Mouse (Mus musculus): ENCODE results near the gene Rnf215. TPM values are rescaled to one million over a fixed set of nuclear protein-coding genes. Genes with fewer than 3 reads are reported as not detected.
"Not testable (repeated sequence)": the region's sequence is repeated elsewhere in the genome, so short reads cannot be mapped to it uniquely, and the experiment has no call there.

The Rnf215 gene
- polyA plus RNA-seq, 1 experiment from 2014 or later = 36.6 TPM

- Histone ChIP-seq H3K36me3 (no peaks in the 10 kb centered on the region), H3K4me2 (no peak overlapping the region), H3K27ac (no peak overlapping the region), H3K4me3 (replicated peaks) (no peak overlapping the region), H3K9ac (replicated peaks) (no peak overlapping the region), H3K4me1 (replicated peaks) (peaks cover 22% of the 10 kb centered on the region), H3K9me3 (no peaks in the 10 kb centered on the region), H3K27me3 (no peaks in the 10 kb centered on the region)
- WGBS = 77% methylated on average over 7 of the region's 7 CpGs
- ATAC-seq (ENCODE audit: insufficient number of reproducible peaks, insufficient read depth, low FRiP score, low TSS enrichment, low read depth) = no peak
These were observed 36.2 kb upstream of the Rnf215 start for GRCm38 (mm10) chr11:4098816-4099215.

- Histone ChIP-seq H3K27me3 (no peaks in the 10 kb centered on the region), H3K9ac (replicated peaks) (no peak overlapping the region), H3K36me3 (no peaks in the 10 kb centered on the region), H3K9me3 (no peaks in the 10 kb centered on the region), H3K4me3 (replicated peaks) (no peak overlapping the region), H3K4me2 (no peak overlapping the region), H3K27ac (no peak overlapping the region), H3K4me1 (replicated peaks) (peaks cover 19% of the 10 kb centered on the region)
- no peak for ATAC-seq (ENCODE audit: insufficient number of reproducible peaks, insufficient read depth, low FRiP score, low TSS enrichment, low read depth)
- 60% methylated on average over 3 of the region's 3 CpGs for WGBS
These were observed 35.6 kb upstream of the Rnf215 start for GRCm38 (mm10) chr11:4099447-4099846.

- Histone ChIP-seq H3K27ac (no peak overlapping the region), H3K4me1 (replicated peaks) (peaks cover 5% of the 10 kb centered on the region), H3K9me3 (no peaks in the 10 kb centered on the region), H3K4me2 (no peak overlapping the region), H3K9ac (replicated peaks) (no peak overlapping the region; the same call in 1 of the 2 replicates), H3K4me3 (replicated peaks) (no peak overlapping the region), H3K27me3 (no peaks in the 10 kb centered on the region), H3K36me3 (0 out of 2 replicates have a peak, but pooled peaks cover 5% of the 10 kb centered on the region)
- no peak for ATAC-seq (ENCODE audit: insufficient number of reproducible peaks, insufficient read depth, low FRiP score, low TSS enrichment, low read depth)
- 79% methylated on average over 5 of the region's 5 CpGs for WGBS
These were observed 33.2 kb upstream of the Rnf215 start for GRCm38 (mm10) chr11:4101851-4102250.

- Histone ChIP-seq H3K4me1 (replicated peaks) (no peaks in the 10 kb centered on the region), H3K9ac (replicated peaks) (no peak overlapping the region), H3K4me3 (replicated peaks) (no peak overlapping the region), H3K4me2 (no peak overlapping the region), H3K27ac (no peak overlapping the region), H3K27me3 (no peaks in the 10 kb centered on the region), H3K36me3 (peaks cover 9% of the 10 kb centered on the region; the same call in 1 of the 2 replicates), H3K9me3 (no peaks in the 10 kb centered on the region)
- no peak for ATAC-seq (ENCODE audit: insufficient number of reproducible peaks, insufficient read depth, low FRiP score, low TSS enrichment, low read depth)
- 80% methylated on average over 14 of the region's 14 CpGs for WGBS
These were observed 31.5 kb upstream of the Rnf215 start for GRCm38 (mm10) chr11:4103522-4103921.

GRCm38 (mm10) chr11:4104989-4105388 lies 30.0 kb upstream of the Rnf215 start:
- H3K27ac ChIP-seq = no peak overlapping the region
- H3K4me2 ChIP-seq = no peak overlapping the region
- H3K9me3 ChIP-seq = no peaks in the 10 kb centered on the region
- no peaks in the 10 kb centered on the region for H3K4me1 ChIP-seq (replicated peaks)
- 73% methylated on average over 5 of the region's 5 CpGs for WGBS
- no peak overlapping the region for H3K4me3 ChIP-seq (replicated peaks)
- no peak for ATAC-seq (ENCODE audit: insufficient number of reproducible peaks, insufficient read depth, low FRiP score, low TSS enrichment, low read depth)
- no peaks in the 10 kb centered on the region for H3K27me3 ChIP-seq
- peaks cover 18% of the 10 kb centered on the region; the same call in 1 of the 2 replicates for H3K36me3 ChIP-seq
- H3K9ac ChIP-seq (replicated peaks) = no peak overlapping the region

- 32% methylated on average over 6 of the region's 6 CpGs for WGBS
- Histone ChIP-seq H3K27ac (no peak overlapping the region), H3K9me3 (no peaks in the 10 kb centered on the region), H3K27me3 (no peaks in the 10 kb centered on the region), H3K4me3 (replicated peaks) (no peak overlapping the region), H3K4me2 (no peak overlapping the region), H3K4me1 (replicated peaks) (no peaks in the 10 kb centered on the region), H3K36me3 (peaks cover 22% of the 10 kb centered on the region; the same call in 1 of the 2 replicates), H3K9ac (replicated peaks) (no peak overlapping the region)
- ATAC-seq (ENCODE audit: insufficient number of reproducible peaks, insufficient read depth, low FRiP score, low TSS enrichment, low read depth) = no peak
These were observed 29.6 kb upstream of the Rnf215 start for GRCm38 (mm10) chr11:4105444-4105843.

GRCm38 (mm10) chr11:4107901-4108300 lies 27.1 kb upstream of the Rnf215 start:
- H3K4me1 ChIP-seq (replicated peaks); H3K27me3 ChIP-seq; ATAC-seq (ENCODE audit: insufficient number of reproducible peaks, insufficient read depth, low FRiP score, low TSS enrichment, low read depth); H3K4me2 ChIP-seq; H3K27ac ChIP-seq; H3K4me3 ChIP-seq (replicated peaks); H3K9me3 ChIP-seq; H3K9ac ChIP-seq (replicated peaks): not testable (repeated sequence)
- 93% methylated on average over 6 of the region's 6 CpGs for WGBS
- peaks cover 30% of the 10 kb centered on the region; the same call in 1 of the 2 replicates for H3K36me3 ChIP-seq

- no peak overlapping the region for H3K9ac ChIP-seq (replicated peaks)
- no peak for ATAC-seq (ENCODE audit: insufficient number of reproducible peaks, insufficient read depth, low FRiP score, low TSS enrichment, low read depth)
- no peak overlapping the region for H3K27ac ChIP-seq
- no peak overlapping the region for H3K4me3 ChIP-seq (replicated peaks)
- H3K9me3 ChIP-seq = no peaks in the 10 kb centered on the region
- H3K4me1 ChIP-seq (replicated peaks) = no peaks in the 10 kb centered on the region
- 67% methylated on average over 7 of the region's 7 CpGs for WGBS
- H3K4me2 ChIP-seq = no peak overlapping the region
- H3K36me3 ChIP-seq = peaks cover 30% of the 10 kb centered on the region; the same call in 1 of the 2 replicates
- no peaks in the 10 kb centered on the region for H3K27me3 ChIP-seq
These were observed 26.3 kb upstream of the Rnf215 start for GRCm38 (mm10) chr11:4108691-4109090.

GRCm38 (mm10) chr11:4112033-4112432 lies 23.0 kb upstream of the Rnf215 start:
- H3K4me2 ChIP-seq = no peak overlapping the region
- 90% methylated on average over 4 of the region's 4 CpGs for WGBS
- H3K4me3 ChIP-seq (replicated peaks) = no peak overlapping the region
- H3K27me3 ChIP-seq = peaks cover 11% of the 10 kb centered on the region
- no peak overlapping the region for H3K9ac ChIP-seq (replicated peaks)
- H3K4me1 ChIP-seq (replicated peaks) = no peaks in the 10 kb centered on the region
- H3K9me3 ChIP-seq = no peaks in the 10 kb centered on the region
- H3K36me3 ChIP-seq = peaks cover 23% of the 10 kb centered on the region; the same call in 1 of the 2 replicates
- H3K27ac ChIP-seq = no peak overlapping the region
- no peak for ATAC-seq (ENCODE audit: insufficient number of reproducible peaks, insufficient read depth, low FRiP score, low TSS enrichment, low read depth)

- no peaks in the 10 kb centered on the region for H3K9me3 ChIP-seq
- WGBS = 62% methylated on average over 6 of the region's 6 CpGs
- no peak overlapping the region for H3K27ac ChIP-seq
- no peak overlapping the region for H3K4me3 ChIP-seq (replicated peaks)
- no peak for ATAC-seq (ENCODE audit: insufficient number of reproducible peaks, insufficient read depth, low FRiP score, low TSS enrichment, low read depth)
- H3K9ac ChIP-seq (replicated peaks) = no peak overlapping the region
- H3K36me3 ChIP-seq = peaks cover 23% of the 10 kb centered on the region; the same call in 1 of the 2 replicates
- H3K4me2 ChIP-seq = no peak overlapping the region
- H3K27me3 ChIP-seq = peaks cover 19% of the 10 kb centered on the region
- H3K4me1 ChIP-seq (replicated peaks) = peaks cover 7% of the 10 kb centered on the region; the same call in 1 of the 2 replicates
These were observed 22.1 kb upstream of the Rnf215 start for GRCm38 (mm10) chr11:4112861-4113260.

- H3K4me3 ChIP-seq (replicated peaks) = no peak overlapping the region
- no peak overlapping the region for H3K4me2 ChIP-seq
- no peak overlapping the region for H3K27ac ChIP-seq
- H3K9ac ChIP-seq (replicated peaks) = no peak overlapping the region
- WGBS = 86% methylated on average over 4 of the region's 4 CpGs
- peaks cover 10% of the 10 kb centered on the region; the same call in 1 of the 2 replicates for H3K4me1 ChIP-seq (replicated peaks)
- peaks cover 26% of the 10 kb centered on the region for H3K27me3 ChIP-seq
- H3K36me3 ChIP-seq = peaks cover 21% of the 10 kb centered on the region; the same call in 1 of the 2 replicates
- H3K9me3 ChIP-seq = no peaks in the 10 kb centered on the region
- ATAC-seq (ENCODE audit: insufficient number of reproducible peaks, insufficient read depth, low FRiP score, low TSS enrichment, low read depth) = no peak
These were observed 21.5 kb upstream of the Rnf215 start for GRCm38 (mm10) chr11:4113496-4113895.

- peaks cover 30% of the 10 kb centered on the region for H3K27me3 ChIP-seq
- WGBS = 81% methylated on average over 6 of the region's 6 CpGs
- no peak for ATAC-seq (ENCODE audit: insufficient number of reproducible peaks, insufficient read depth, low FRiP score, low TSS enrichment, low read depth)
These were observed 21.0 kb upstream of the Rnf215 start for GRCm38 (mm10) chr11:4113970-4114369.

More at GRCm38 (mm10) chr11:4113970-4114369, 21.0 kb upstream of the Rnf215 start:
- Histone ChIP-seq H3K9me3 (no peaks in the 10 kb centered on the region), H3K4me2 (no peak overlapping the region), H3K4me3 (replicated peaks) (no peak overlapping the region), H3K9ac (replicated peaks) (no peak overlapping the region), H3K36me3 (peaks cover 16% of the 10 kb centered on the region; the same call in 1 of the 2 replicates), H3K27ac (no peak overlapping the region), H3K4me1 (replicated peaks) (peaks cover 10% of the 10 kb centered on the region; the same call in 1 of the 2 replicates)

All from limb, embryonic 12.5 days (tissue).